Mouse (Mus musculus) cerebellum, postnatal 4 days (tissue): ENCODE measurements at regions not wholly inside any gene's neighbourhood (a gene's known extent, or its start where the extent isn't known, plus 50 kb on each side); places are given as distances from the start of the nearest gene placed in this dataset.
A peak's percentile ranks its signal among the peaks of the same experiment; 100 is the strongest.

Source experiments
- DNase-seq, 2 experiments: peaks; one replicate each; pipeline ENCODE4 v3.0.0; 2022; ENCODE audit warnings: low spot score in 2 of 2, mixed read lengths in 1 of 2

DNA sequence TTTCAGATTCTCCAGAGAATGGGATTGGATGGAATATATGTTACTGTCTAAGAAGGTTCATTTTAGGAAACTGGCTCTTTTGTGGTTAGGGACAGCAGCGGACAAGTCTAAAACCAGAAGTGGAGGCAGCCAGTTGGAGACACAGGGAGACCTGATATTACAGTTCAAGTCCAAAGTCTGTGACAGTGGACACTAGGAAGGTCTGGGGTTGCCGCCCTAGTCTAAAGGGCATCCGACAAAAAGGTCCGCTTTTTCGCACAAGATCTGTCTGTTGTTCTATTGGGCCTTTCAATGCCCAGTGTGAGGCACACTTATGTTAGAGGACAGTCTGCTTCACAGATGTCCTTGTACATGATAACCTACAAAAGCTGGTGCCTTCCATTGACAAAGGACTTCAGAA, 152.9 kb upstream of the Mpped2 start:
- no peak for DNase-seq

DNA sequence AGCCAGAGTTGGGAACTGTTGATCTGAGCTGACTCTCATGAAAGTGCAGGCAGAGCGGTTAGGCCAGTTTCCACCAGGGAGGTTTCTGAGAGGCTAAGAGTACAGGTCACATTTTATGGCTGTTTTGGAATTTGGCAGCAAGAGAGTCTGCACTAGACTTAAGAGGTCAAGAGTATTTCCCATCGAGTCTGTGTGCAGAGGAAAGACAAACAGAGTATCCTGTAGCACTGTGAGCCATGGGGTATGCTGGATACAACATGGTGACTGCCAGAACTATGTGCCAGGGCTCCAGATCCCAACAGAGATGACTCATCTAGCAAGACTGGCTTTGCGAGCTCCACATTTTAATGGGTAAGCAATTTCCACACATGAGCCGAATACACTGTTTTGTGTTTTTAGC, 146.0 kb upstream of the Mpped2 start:
- DNase-seq, result no peak

- DNase-seq, result no peak
These were observed 139.4 kb upstream of the Mpped2 start for GRCm38 (mm10) chr2:106553666-106554065.

- DNase-seq, result no peak
These were observed 131.4 kb upstream of the Mpped2 start for GRCm38 (mm10) chr2:106561571-106562090.

DNA sequence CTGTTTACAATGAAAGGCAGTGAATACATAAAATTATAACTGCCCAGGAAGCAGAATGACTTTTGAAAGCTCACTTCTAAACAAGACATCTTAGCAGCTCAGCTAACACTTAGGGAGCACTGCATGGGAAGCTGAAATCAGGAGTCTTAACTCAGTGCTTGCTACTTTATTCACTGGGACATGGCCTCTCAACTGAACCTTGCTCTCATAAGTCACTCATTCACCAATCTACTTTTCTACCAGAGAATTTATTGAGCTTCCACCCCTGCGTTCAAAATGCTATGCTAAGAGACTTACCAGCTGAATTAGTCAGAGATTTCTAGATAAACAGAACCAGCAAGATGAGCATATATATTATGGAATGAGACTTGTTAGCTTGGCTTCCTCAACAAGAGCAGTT, 122.8 kb upstream of the Mpped2 start:
- DNase-seq, result no peak

DNA sequence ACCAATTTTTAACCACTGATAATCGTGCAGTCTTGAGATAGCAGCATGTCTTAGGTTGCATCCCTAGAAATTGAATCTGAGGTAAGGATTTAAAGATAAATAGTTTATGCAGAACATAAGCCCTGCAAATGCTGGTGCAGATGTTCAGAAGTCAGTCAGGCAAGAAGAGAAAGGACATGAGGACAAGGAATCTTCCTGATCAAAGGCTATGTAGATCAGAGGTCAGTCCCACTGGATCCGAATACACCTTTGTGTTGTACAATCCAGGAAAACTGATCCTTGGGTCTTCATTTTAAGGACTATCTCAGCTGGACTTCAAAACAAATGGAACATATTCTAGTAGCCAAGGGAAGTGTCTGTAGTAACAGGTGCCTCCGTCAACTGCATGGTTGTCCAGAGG, 121.7 kb upstream of the Mpped2 start:
- no peak for DNase-seq

DNA sequence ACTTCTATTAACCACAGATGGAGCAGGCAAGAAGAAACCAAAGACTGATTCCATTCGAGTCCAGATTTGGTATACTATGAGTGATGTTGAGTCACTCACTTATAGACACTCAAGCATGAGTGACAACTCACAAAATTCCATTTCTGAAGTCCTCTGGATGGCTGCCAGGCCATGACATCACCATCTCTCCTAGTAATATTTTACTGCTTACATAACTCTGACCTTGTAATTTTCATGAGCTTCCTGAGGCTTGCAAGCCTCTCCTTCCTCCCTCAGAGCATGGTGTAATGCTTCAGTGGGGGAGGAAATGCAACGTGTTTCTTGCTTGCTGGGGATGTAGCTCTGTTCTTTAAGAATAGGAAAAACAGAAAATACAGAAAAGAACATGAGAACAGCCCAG, 121.2 kb upstream of the Mpped2 start:
- DNase-seq, result no peak

DNA sequence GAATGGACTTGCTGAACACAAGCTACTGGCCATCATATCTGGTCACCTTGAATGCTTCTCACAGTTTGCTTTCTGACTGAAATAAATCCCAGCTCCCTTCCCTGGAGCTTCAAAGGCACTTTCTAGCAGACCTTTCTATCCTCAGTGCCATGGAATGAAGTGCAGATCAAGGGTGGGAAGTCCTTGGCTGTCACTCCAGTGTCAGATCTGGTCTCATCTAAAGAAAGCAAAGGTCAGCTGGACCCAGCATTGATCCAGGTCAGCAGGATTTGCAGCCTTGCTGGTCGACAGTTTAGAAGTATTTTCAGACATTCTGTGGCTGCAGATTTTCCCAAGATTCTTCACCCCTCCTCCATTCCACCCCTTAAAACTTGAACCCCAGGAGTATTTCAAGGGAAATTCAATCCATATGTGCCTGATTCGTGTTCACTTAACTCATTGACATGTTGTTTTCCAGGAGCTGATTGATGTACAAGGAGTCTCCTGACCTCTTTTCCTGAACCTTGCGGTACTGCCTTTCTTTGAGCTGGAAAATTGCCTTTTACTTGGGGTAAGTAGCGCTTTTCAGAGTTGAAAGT, 116.2 kb upstream of the Mpped2 start:
- no peak for DNase-seq

- DNase-seq, result no peak
These were observed 115.0 kb upstream of the Mpped2 start for GRCm38 (mm10) chr2:106578062-106578461.

DNA sequence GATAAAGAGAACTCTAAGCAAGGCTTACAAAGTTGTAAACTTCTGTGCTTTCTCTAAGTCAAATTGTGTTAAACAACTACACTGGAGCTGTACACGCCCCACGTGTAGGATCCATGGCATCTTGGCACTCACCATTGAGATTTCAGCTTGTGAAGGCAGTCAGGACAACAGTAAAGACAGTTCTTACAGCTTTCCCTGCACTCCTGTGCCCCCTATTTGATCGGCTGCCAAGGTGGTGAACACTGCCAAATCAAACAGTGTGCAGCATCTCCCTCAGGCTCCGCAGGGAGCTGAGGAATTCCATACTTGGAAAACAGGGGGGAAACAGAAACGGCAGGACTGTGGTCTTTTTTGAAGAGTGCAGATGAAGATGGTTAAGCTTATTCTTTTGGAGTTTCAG, 112.4 kb upstream of the Mpped2 start:
- DNase-seq, result peak; percentile 29 to 34

DNA sequence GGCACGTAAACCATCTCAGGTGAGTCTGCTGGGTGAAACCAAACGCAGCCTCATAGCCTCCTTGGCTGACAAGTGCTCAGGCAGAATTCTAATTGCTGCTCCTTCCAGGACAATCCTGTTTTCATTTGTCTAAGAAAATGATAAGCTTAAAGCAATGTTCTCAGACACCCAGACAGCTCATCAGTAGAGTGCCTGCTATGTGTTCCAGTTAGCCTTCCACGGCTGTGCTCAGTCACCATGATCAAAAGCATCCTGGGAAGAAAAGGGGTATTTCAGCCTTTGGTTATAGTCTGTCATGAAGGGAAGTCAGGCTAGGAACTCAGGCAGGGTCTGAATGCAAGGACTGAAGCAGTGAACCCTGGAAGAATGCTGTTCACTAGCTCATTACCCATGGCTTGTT, 71.8 kb upstream of the Mpped2 start:
- DNase-seq, result no peak

DNA sequence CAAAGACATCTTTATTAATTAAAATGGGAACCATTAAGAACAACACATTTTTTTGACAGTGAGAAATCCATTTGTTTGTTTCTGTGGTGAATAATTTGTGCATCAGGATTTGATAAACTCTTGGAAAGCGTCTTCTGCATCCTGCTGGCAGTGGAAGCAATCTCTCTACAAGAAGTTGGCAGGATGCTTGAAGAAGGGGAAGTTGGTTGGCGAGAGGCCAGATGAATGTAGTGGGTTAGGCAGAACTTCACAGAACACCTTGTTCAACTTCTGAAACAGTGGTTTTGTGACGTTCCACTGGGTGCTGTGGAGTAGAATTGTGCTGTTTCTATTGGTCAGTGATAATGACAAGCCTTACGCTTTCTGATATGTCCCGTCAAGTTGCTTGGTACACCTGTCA, 70.7 kb upstream of the Mpped2 start:
- no peak for DNase-seq

GRCm38 (mm10) chr2:106623680-106624079, 69.4 kb upstream of the Mpped2 start:
- DNase-seq, result no peak

GRCm38 (mm10) chr2:106631986-106632385, 61.1 kb upstream of the Mpped2 start:
- DNase-seq, result no peak
